Mouse (Mus musculus) liver, postnatal 0 days (tissue): Measurements from ENCODE around the gene Slco3a1.

Experiments used
- CTCF ChIP-seq: sonication (generic); IDR thresholded peaks from 2 replicates; pipeline ENCODE4 v1.5.1; 2016; ENCODE audit warnings: antibody characterized with exemption, low read depth
- EP300 ChIP-seq: IDR thresholded peaks from 2 replicates; pipeline ENCODE4 v1.6.1; 2016; ENCODE audit warnings: antibody characterized with exemption, low read depth, mild to moderate bottlenecking

DNA sequence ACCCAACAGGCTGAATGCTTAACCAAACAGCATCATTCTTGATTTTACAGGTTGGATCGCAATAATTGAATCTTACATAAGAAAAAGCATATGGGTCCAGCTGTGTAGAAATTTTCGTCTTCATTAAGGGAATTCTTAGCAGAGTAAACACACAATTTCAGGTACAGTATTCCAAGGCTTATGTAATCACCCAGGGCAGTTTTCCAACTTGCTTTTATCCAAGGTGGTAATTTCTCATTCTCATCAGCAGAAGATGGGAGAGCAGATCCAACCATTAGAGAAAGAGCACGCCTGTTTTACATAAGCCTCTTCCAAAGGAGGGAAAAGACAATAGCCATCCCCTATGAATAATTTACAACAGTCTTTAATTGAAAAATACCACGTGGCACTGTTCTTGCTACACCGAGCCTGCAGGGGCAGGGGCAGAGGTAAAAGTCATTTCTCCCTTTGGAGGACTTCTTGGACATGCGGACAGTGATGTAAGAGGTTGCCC, 9.0 kb downstream of the Slco3a1 start:
- no peak for TF ChIP-seq CTCF
- no peak for TF ChIP-seq EP300
